Mouse (Mus musculus): ENCODE data around the gene Atp10b.

Gene Atp10b

DNA sequence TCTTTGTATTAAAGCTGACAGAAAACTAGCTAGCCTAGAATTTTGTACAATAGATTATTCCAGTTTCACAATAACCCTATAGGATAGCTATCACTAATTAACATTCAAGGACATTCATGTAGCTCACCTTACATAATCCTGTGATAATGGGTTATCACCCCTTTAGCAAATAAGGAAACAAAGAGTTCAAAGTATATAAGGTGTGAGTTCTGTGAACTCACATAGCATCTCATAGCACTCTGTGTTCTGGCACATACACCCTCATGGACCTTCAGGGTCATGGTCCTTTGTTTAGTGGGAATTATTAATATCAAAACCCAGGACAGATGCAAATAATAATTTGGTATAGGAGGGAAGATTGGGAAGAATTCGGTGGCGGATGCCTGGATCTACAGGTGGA lies 50.4 kb downstream of the Atp10b start:
- DNase-seq (ENCODE audit: low read depth) = no peak

DNA sequence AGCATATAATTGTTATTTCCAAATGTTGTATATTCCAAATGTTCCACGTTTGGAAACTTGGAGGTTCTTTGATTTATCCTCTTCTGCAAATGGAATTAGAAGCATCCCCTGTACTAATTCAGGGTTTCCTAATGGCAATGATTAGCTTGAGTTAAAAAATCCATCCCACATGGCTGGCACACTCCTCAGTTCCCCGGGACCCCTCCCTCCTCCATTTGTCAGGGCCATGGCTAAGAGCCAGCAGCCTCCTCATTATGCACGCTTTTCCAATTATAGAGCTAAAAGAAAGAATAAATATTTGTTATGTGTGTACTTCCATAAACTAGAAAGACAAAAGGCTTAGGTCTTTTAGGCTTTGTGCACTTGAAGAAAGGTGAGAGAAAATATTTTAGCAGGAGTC lies 53.9 kb downstream of the Atp10b start:
- DNase-seq (ENCODE audit: low read depth) = no peak

DNA sequence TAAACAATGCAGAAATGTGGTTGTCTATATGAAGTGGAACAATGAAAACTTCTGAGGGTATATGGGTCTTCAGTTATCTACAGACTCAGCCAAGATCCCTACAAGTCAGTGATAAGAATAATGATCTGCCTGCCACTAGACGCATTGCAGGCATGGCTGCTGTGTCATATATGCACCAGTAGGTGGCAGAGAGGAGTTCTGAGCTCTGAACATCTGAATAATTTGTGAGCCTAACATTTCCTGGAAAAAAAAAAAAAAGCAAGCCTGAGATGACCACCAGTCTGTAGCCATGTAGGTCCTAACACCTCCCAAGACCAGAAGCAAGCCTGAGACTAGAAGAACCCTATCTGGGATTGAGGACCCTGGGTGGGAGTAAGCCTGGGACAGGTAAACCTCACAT lies 63.5 kb downstream of the Atp10b start:
- DNase-seq (ENCODE audit: low read depth) = no peak

DNA sequence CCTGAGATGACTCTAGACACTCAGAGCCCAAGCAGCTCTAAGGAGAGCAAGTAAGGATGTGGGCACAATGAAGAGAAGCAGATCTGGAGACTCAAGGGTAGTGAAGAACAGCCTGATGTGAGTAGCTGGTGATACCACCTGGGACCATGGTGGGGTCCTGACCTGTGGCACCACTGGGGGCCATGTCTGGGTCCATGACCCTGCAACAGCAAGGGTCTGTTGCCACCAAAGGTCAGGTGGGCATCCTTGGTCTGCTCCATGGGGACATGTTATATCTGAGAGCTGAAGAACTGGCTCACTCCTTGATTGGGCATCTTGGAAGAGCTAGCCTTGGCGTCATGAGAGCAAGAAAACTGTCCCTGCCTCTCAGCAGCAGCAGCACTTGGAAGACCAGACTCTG lies 64.1 kb downstream of the Atp10b start:
- no peak for DNase-seq (ENCODE audit: low read depth)

DNA sequence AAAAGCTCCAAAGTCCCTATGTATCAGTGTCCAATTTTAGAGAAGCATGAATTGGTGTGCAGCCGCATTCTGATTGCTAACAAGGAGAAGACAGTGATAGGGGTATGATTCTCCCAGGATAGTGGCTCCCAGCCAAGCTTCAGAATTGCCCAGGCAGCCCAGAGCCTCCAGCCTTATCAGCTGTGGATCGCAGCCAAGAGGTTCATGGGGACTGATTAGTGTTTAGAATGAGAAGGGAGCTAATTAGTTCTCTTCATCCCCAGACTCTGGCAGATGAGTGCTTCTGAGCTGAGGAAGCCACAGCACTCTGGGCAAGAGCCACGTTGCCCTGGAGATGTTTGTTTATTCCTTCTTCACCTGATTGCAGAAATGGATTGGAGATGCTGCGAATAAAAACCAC lies 67.3 kb downstream of the Atp10b start:
- DNase-seq (ENCODE audit: low read depth) = no peak

DNA sequence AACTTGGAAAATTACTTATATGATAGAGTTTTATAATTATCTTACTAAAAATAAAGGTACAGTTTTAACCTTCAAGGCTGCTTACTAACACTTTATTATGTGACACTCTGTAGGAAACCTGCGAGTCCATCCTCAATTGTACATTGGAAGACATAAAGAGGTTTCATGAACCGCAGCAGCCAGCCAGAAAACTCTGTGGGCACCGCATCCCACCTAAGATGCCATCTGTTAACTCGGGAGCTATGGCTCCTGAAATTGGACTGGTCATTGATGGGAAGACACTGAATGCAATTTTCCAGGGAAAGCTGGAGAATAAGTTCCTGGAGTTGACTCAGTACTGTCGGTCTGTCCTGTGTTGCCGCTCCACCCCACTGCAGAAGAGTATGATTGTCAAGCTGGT lies 80.6 kb downstream of the Atp10b start:
- DNase-seq (ENCODE audit: low read depth) = no peak

DNA sequence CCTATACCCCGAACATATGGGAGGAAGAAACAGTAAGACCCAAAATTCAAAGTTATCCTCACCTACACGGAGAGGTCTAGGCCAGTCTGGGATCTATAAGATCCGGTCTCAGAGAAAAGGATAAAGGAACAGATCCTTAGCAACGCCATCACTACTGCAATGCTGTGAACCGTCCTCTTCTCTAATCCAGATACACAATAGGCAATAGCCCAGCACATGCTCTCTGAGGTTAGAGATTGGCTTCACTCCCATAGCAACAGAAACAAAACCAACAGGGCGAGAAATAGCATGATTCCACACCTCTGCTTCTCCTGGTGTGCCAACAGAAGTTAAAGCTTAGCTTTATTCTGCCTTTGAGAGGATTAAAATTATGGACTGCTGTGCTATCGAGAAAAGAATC lies 82.4 kb downstream of the Atp10b start:
- DNase-seq (ENCODE audit: low read depth) = no peak

DNA sequence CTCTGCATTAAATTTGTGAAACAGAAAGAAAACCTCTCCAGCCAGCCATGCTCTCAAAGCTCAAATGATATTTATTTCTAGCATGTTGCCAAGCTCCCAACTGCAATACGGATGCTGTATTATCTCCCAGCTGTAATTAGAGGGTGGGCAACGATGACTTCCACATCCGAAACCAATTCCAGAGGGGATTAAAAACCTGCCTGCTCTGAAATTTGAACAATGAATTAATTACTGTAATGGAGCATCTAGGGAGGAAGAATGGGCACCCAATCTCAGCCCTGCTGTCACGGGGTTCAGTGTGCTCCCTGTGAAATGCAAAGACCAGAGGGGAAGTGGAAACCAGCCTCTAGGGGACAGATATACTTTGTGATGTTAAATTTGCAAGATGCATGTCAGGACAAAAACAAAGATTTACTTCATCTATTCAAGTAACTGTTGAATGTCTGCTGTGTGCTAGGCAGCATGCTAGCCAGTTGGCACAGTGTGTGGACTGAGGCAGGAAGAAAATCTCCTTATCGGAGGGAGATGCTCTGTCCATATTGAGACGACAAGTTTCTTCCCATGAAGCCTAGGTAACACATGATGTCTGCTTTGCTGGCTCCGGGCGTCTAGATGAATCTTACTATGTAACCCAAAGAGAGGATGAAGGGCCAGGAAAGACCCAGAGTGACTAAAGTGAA lies 86.8 kb downstream of the Atp10b start:
- no peak for DNase-seq (ENCODE audit: low read depth)

DNA sequence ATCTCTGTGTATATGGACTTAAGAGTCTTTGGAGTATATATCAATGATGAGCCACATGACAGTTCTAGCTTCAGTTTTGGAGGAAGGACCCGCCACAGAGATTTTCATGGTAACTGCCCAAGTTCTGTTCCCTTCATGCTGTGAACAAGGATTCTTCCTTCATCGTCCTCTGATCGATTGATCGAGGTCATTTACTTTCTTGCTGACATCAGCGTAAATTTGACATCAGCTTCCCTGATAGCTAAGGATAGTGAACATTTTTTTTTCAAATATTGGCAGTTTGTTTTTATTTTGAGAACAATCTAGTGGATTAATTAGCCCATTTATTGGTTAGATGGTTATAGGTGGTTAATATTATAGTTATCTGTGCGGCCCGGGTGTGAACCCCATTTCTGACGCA lies 90.1 kb downstream of the Atp10b start:
- no peak for DNase-seq (ENCODE audit: low read depth)

DNA sequence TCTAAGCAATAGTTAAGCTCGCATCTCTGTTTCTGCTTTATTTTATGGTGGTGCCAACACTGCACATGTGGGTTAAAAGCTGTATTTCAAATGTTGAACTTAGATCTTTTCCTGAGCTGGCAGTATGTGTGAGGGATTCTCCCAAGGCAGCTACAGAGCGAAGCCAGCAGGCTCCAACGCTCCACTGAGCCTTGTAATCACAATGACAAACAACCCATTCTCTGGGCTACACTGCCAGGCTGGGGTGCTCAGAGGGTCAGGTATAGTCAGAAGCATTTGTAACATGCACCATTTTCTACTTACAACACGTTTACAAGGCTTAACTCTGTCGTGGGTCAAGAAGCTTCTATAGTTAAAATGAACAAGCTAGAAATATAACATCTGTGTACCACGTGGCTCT lies 103.4 kb downstream of the Atp10b start:
- no peak for DNase-seq (ENCODE audit: low read depth)

DNA sequence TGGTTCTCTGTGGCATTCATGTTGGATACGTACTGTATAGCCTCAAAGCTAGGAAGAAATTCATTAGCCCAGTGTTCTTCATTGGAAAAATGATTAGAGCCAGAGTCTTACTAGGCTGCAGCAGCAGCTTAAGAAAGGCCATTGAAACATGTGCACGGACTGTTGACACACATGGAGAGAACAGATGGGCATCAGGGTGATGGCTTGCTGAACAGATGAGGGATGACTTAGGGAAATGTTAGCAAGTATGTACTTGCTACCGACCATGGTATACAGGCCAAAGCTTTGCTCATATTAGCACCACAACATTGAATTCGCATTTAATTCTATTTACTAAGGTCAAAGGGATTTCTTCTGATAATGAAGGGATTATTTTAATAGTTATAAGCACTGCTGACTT lies 105.6 kb downstream of the Atp10b start:
- DNase-seq (ENCODE audit: low read depth) = no peak

DNA sequence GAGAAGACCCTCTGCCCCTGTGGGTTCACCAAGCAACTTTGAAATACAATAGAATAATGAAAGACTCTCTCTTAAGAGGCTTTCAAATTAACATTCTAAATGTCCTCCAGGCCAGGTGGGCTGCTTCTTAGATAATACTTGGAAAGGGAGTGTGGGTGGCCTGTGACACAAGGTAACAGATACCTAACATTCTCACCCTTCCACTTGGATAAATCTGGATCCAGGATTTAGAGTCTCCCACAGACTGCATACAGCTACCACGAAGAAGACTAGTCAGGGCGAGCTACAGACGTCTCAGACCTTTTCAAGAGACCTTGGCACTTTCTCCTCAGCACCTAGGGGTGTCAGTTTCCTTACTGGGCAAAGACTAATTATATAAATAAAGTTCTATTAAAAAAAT lies 107.6 kb downstream of the Atp10b start:
- no peak for DNase-seq (ENCODE audit: low read depth)

DNA sequence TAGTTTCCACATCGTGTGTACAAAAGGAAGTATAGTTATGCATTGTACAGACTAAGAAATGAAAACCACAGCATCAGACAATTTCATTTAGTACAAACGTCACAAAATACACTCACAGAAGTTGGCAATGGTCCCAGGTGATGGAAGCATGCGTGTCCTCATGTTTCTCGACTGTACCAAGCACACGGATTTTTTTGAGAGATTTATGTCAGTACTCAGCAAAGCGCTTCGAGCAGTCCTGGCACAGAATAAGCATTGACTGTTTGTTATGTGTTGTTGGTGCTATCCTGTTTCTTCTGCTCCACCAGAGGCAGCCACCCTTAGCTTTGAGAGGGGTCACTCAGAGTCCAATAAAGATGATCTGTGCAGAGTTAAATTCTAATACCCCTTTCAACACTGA lies 108.1 kb downstream of the Atp10b start:
- DNase-seq (ENCODE audit: low read depth) = no peak

DNA sequence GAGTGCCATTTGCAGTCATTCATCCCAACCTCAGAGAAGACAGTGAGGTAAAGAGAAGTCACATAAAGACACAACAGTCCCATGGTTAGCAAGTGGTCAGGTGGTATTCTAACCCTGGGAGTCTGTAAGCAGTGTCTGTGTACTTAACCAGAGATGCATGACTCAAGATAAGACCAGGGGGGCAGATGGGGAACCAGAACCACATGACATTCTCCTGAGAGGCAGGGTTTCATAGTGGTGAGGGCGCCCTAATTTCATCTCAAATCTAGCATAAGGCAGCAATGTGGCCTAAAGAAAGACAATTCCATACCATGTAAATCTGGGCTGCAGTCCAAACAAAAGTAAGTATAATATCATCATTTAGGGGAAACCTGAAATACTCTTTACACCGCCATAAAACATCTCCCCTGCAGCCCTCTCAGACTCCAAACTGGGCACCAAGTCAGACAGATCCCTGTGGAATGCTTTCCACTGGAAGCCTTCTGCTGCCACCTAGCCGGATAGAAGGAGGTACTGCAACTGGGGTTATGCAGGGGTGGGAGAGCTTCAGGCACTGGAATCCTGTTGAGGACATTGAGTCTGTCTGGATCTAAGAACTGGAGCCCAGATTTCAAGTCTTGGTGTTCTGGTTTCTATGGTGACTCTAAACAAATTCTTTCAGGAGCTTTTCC lies 114.0 kb downstream of the Atp10b start:
- DNase-seq (ENCODE audit: low read depth) = no peak

DNA sequence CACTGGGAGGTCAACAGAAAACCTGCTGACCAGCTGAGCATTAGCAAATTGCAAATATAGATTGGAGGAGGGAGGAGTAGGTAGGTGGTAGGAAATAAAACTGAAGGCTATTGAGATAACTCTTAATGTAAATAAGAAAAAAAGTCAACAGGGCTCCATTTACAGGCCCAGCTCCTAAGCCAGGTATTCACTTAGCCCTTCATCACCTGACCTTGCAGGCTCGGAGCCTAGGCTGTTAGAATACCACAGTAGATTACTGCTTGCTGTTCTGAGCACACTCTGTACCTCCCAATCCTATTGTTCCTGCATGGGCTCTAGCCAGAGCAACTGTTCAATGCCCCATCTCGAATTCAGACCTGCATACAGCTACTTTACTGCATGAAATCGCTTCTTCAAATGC lies 117.8 kb downstream of the Atp10b start:
- no peak for DNase-seq (ENCODE audit: low read depth)

DNA sequence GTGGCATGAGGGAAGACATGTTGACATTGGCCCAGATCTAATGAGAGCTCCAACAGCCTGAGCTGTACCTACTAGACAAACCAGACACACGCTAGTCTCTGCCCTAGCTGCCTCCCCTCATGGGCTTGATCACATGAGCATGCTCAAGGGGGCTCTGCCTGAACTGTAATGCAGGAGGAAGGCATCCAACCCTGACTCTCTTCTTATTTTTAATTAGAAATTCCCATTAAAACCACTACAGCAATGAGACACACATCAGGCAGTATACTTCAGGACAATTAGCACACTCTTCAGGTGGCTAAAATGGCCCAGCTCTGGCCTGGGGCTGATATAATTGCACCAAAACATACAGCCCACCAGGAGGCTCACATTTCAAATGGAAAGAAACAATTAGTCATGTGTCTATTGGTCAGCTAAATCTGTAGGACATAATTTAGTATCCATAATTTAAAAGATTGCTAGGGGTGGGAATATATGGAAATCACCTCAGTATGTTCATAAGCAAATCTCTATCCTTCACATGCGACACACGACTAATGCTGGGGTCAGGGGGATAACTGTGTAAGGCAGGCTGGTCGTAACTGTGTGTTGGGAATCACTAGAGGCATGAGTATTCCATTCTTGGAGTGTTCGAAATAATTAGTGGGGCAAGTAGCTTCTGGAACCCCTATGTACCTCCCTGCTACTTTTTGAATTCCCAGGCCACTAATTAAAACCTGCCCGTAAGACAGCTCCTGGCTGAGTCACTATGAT lies 120.0 kb downstream of the Atp10b start:
- no peak for DNase-seq (ENCODE audit: low read depth)

DNA sequence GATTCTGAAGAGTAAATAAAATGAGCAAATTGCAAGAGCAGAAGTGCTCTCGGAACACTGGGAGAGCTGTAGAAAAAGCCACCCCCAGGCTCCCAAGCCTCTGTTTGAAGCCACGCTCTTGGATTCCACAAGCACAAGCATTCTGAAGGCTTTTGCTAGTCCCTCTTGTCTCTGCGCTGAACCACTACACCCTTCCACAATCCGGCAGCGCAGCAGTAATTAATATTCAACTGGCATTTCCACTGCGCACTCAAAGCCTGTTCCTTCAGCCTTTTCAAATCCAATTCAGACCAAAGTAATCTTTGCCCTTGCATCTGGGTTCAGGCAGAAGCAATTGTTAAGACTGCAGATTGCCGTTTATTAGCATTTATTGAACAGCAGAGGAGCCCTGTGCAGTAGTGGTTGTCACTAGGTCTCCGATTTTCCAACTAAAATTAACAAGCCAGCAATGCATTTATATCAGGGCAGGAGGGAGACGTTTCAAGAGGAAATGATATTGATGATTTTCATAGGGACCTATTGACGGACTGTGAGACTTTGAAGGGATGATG lies 120.7 kb downstream of the Atp10b start:
- no peak for DNase-seq (ENCODE audit: low read depth)

DNA sequence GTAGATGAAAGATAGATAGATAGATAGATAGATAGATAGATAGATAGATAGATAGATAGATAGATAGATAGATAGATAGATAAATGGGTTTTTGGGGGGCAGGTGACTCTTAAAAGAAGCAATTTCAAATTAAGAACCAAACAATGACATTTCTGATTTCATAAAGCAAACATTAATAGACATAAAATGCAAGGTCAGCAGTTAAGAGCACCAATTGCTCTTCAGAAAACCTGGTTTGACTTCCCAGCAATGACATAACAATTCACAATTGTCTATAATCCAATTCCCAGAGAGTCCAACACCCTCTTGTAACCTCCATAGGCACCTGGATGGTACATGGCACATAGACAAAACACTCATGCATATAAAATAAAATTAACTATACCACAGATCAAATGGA lies 124.2 kb downstream of the Atp10b start:
- no peak for DNase-seq (ENCODE audit: low read depth)

DNA sequence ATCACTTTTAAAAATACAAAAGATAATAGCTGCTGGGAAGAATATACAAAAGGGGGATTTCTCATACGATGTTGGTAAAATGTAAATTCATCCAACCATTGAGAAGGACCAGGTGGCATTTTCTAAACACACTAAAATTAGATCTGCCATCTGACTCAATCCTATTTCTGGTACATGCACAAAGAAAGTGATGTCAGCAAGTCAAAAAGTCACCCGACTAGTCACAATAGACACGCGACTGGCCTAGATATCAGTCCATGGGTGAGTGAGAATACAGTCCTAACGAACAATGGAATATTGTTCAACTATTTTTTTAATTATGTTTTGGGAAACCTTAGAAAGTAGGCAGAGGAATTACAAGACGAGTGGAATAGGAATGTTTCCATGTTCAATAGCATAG lies 147.9 kb downstream of the Atp10b start:
- DNase-seq (ENCODE audit: low read depth) = no peak

DNA sequence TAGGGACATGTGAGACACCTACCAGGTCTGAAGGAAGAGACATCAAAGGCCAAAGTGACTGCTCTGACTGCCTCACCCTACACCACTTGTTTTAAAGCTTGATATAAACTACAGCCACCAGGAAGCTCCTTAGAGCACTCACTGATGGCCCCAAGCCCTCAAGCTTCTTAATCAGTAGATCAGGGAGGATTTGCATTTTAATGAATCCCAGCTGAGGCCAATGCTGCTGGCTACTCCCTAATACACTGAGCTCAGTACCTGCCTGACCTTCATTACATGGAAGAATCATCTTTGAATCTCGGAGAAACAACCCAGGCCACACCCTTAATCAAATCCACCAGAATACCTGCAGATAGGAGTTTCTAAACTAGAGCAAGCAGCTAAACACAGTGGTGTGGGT lies 161.3 kb downstream of the Atp10b start:
- DNase-seq (ENCODE audit: low read depth) = no peak

Data from c-Kit-positive CD71-positive TER-119-negative erythroid progenitor cells, embryonic 14.5 days (primary cell).